Mouse (Mus musculus) stomach, postnatal 0 days (tissue): ENCODE data around the gene Lrrfip2.

Experiments
- CTCF ChIP-seq: IDR thresholded peaks from 2 replicates; pipeline ENCODE4 v1.5.1; 2016; ENCODE audit warnings: antibody characterized with exemption, low read depth, mild to moderate bottlenecking, moderate library complexity
- EP300 ChIP-seq: optimal IDR thresholded peaks from 2 replicates; pipeline ENCODE3; 2016; ENCODE audit warnings: antibody characterized with exemption

- TF ChIP-seq CTCF (no peak), EP300 (no peak)
Observed at GRCm38 (mm10) chr9:111086137-111086536, 31.3 kb upstream of the Lrrfip2 start.
